Mouse (Mus musculus): ENCODE measurements at regions not wholly inside any gene's neighbourhood (a gene's known extent, or its start where the extent isn't known, plus 50 kb on each side); places are given as distances from the start of the nearest gene placed in this dataset.

GRCm38 (mm10) chr11:37463658-37464420 lies 228.1 kb upstream of the Tenm2 start:
- TF ChIP-seq CTCF (IDR thresholded peaks at IDR 0.05; ENCODE audit: borderline replicate concordance, insufficient read depth, low read depth, low read length), result no peak
- TF ChIP-seq POLR2A (IDR thresholded peaks at IDR 0.05; ENCODE audit: borderline replicate concordance, insufficient read depth, low read length), result no peak
